In genomic region chr4:32570939-32571317, GRCm38 (mm10) we compare ENCODE assay signal across 14 mouse cellular contexts. TPM values are rescaled to one million over a fixed set of nuclear protein-coding genes. Genes with fewer than 3 reads are reported as not detected.
DNase-seq lines count a peak whose midpoint lies in the region; ATAC-seq and TF ChIP-seq lines count a peak whose summit lies in the region.
"Had no signal": no experiment of that assay in that cellular context is flagged by ENCODE, and none has a peak within 500 bp of the region (broad histone marks: within the 10 kb centered on the region; RNA-seq: fewer than 3 reads in every experiment).

No protein-coding gene starts in this region.

- no peak overlapping the region for H3K4me3 ChIP-seq in layer of hippocampus, adult 2 months
- no peak overlapping the region for H3K4me3 ChIP-seq in hindbrain, embryonic 16.5 days (ENCODE audit: low read length)
- 0 out of 2 replicates have a peak overlapping the region, but pooled peaks have one; percentile 1 for H3K4me3 ChIP-seq in liver, postnatal 0 days (ENCODE audit: low read depth, low read length)
- H3K4me3 ChIP-seq in stomach, embryonic 15.5 days (replicated peaks) = no peak overlapping the region

- H3K4me2 ChIP-seq in hindbrain, embryonic 16.5 days (ENCODE audit: low read length) = no peak overlapping the region
- peak overlapping the region; percentile 58 for H3K4me2 ChIP-seq in liver, postnatal 0 days (ENCODE audit: low read depth, low read length)
- no peak overlapping the region for H3K4me2 ChIP-seq in stomach, embryonic 15.5 days

- intact Hi-C loops in heart, postnatal 10 days (cut with DNase I) = loop anchor here (2.0 to 5.0 kb wide), 3 partner anchors 330 to 599 kb away; no protein-coding TSS in a partner anchor

- H3K27me3 ChIP-seq in hindbrain, embryonic 16.5 days (replicated peaks; ENCODE audit: control insufficient read depth, insufficient read depth, low read length) = no peaks in the 10 kb centered on the region
- no peaks in the 10 kb centered on the region for H3K27me3 ChIP-seq in liver, postnatal 0 days (ENCODE audit: insufficient read depth, low read length)
- H3K27me3 ChIP-seq in stomach, embryonic 15.5 days (replicated peaks) = no peaks in the 10 kb centered on the region

- H3K27ac ChIP-seq in layer of hippocampus, adult 2 months = peak overlapping the region; percentile 71
- peak overlapping the region; percentile 65 for H3K27ac ChIP-seq in hindbrain, embryonic 16.5 days (ENCODE audit: low read depth, low read length)
- peak overlapping the region; percentile 95 for H3K27ac ChIP-seq in liver, postnatal 0 days (ENCODE audit: low read depth)
- H3K27ac ChIP-seq in stomach, embryonic 15.5 days = peak overlapping the region; percentile 9; the same call in 1 of the 2 replicates

- DNase-seq in layer of hippocampus, adult 2 months (ENCODE audit: low spot score in 2 of 2) = no peak
- DNase-seq in layer of hippocampus, adult 11-12 months (ENCODE audit: low spot score) = no peak
- no peak for DNase-seq in liver, postnatal 0 days
- no peak for DNase-seq in testis, postnatal 14 days (ENCODE audit: low spot score)
- no peak for DNase-seq in frontal cortex, postnatal 36 days (ENCODE audit: low spot score in 2 of 2)
- no peak for DNase-seq in heart, postnatal 10 days
- DNase-seq: layer of hippocampus, postnatal 36 days; lung, postnatal 10 days had no signal

- H3K36me3 ChIP-seq in hindbrain, embryonic 16.5 days (ENCODE audit: control insufficient read depth, insufficient read depth, low read length) = no peaks in the 10 kb centered on the region
- no peaks in the 10 kb centered on the region for H3K36me3 ChIP-seq in liver, postnatal 0 days (replicated peaks; ENCODE audit: insufficient read depth, low read length)
- H3K36me3 ChIP-seq in stomach, embryonic 15.5 days = no peaks in the 10 kb centered on the region

- TF ChIP-seq CTCF in layer of hippocampus, adult 2 months (conservative IDR thresholded peaks at IDR 0.05) = no peak; the same call in 1 of the 2 replicates
- TF ChIP-seq CTCF in liver, postnatal 0 days (IDR thresholded peaks at IDR 0.05; ENCODE audit: low read depth) = no peak

- ATAC-seq in hindbrain, embryonic 16.5 days = no peak
- peak; percentile 75 for ATAC-seq in liver, postnatal 0 days
- no peak for ATAC-seq in stomach, embryonic 15.5 days (ENCODE audit: insufficient read depth, low FRiP score, low read depth)

- H3K9ac ChIP-seq in hindbrain, embryonic 16.5 days (ENCODE audit: low read depth, low read length) = peak overlapping the region; percentile 33; the same call in 1 of the 2 replicates
- peak overlapping the region; percentile 41; the same call in 1 of the 2 replicates for H3K9ac ChIP-seq in liver, postnatal 0 days (replicated peaks)
- no peak overlapping the region for H3K9ac ChIP-seq in stomach, embryonic 15.5 days

- 64% methylated on average over 8 of the region's 8 CpGs for WGBS in hindbrain, embryonic 16.5 days
- WGBS in liver, postnatal 0 days (ENCODE audit: insufficient replicate concordance) = 62% methylated on average over 8 of the region's 8 CpGs
- WGBS in stomach, embryonic 15.5 days = 46% methylated on average over 8 of the region's 8 CpGs

- peaks cover 12% of the 10 kb centered on the region for H3K4me1 ChIP-seq in hindbrain, embryonic 16.5 days (ENCODE audit: control insufficient read depth, insufficient read depth, low read depth, low read length)
- peaks cover 11% of the 10 kb centered on the region for H3K4me1 ChIP-seq in liver, postnatal 0 days (ENCODE audit: insufficient read depth)
- peaks cover 6% of the 10 kb centered on the region; the same call in 1 of the 2 replicates for H3K4me1 ChIP-seq in stomach, embryonic 15.5 days

- peak; percentile 43; the same call in 1 of the 2 replicates for TF ChIP-seq EP300 in liver, postnatal 0 days (IDR thresholded peaks at IDR 0.05; ENCODE audit: low read depth)

- no peaks in the 10 kb centered on the region for H3K9me3 ChIP-seq in hindbrain, embryonic 16.5 days (ENCODE audit: control insufficient read depth, low read length)
- H3K9me3 ChIP-seq in liver, postnatal 0 days (ENCODE audit: low read length) = no peaks in the 10 kb centered on the region
- no peaks in the 10 kb centered on the region for H3K9me3 ChIP-seq in stomach, embryonic 15.5 days

RNA-seq across cellular contexts. Expression of gene Gja10, which starts 31.6 kb away (rescaled TPM):
- not detected for total RNA-seq in layer of hippocampus, adult 2 months (2021)
- polyA plus RNA-seq in hindbrain, embryonic 16.5 days (2015; fragmentation: Nextera tagmentation; extraction: Ambion mirVana) = not detected in 2 replicates
- polyA plus RNA-seq in liver, postnatal 0 days (2015; fragmentation: Nextera tagmentation; extraction: Ambion mirVana) = 0.21 TPM in 1 of 2 replicates, not detected in the other
- polyA plus RNA-seq in stomach, embryonic 15.5 days (2015; fragmentation: Nextera tagmentation; extraction: Ambion mirVana) = 0.13 TPM in 1 of 2 replicates, not detected in the other
- total RNA-seq in heart, postnatal 10 days (2021) = not detected
- total RNA-seq: layer of hippocampus, postnatal 36 days; neutrophil, adult 5-6 weeks had no signal
- polyA plus RNA-seq: C2C12; cortical plate, adult 2 months; gonadal fat pad, adult 2 months had no signal

RNA-seq across cellular contexts. Expression of gene Casp8ap2, which starts 44.3 kb away (rescaled TPM):
- total RNA-seq in layer of hippocampus, adult 2 months (2021) = 10 to 100 TPM in 1 of 2 experiments, 1 to 10 TPM in 1; 9.5 to 12.4 TPM
- polyA plus RNA-seq in hindbrain, embryonic 16.5 days (2015; fragmentation: Nextera tagmentation; extraction: Ambion mirVana) = 33.0 and 36.5 TPM in 2 replicates
- polyA plus RNA-seq in liver, postnatal 0 days (2015; fragmentation: Nextera tagmentation; extraction: Ambion mirVana) = 16.2 and 17.8 TPM in 2 replicates
- polyA plus RNA-seq in stomach, embryonic 15.5 days (2015; fragmentation: Nextera tagmentation; extraction: Ambion mirVana) = 51.1 and 55.9 TPM in 2 replicates
- total RNA-seq in heart, postnatal 10 days (2021) = 1 to 10 TPM; 7.2 to 9.0 TPM

Comparison
In these comparisons a context has a peak if more than half of its experiments do, and no peak if none do; other contexts are left out.
1. H3K27ac ChIP-seq: peak in every context shown above with its lines; median percentile 95 in liver, postnatal 0 days; 71 in layer of hippocampus, adult 2 months; 65 in hindbrain, embryonic 16.5 days; 9 in stomach, embryonic 15.5 days.